Mouse (Mus musculus) spleen, adult 12 weeks (tissue): ENCODE results near the gene Nos1.
"Not testable (repeated sequence)": the region's sequence is repeated elsewhere in the genome, so short reads cannot be mapped to it uniquely, and the experiment has no call there.

Experiments
- DNase-seq: peaks from one replicate; pipeline ENCODE4 v3.0.0; 2022; ENCODE audit warnings: low spot score

Nos1 gene

DNA sequence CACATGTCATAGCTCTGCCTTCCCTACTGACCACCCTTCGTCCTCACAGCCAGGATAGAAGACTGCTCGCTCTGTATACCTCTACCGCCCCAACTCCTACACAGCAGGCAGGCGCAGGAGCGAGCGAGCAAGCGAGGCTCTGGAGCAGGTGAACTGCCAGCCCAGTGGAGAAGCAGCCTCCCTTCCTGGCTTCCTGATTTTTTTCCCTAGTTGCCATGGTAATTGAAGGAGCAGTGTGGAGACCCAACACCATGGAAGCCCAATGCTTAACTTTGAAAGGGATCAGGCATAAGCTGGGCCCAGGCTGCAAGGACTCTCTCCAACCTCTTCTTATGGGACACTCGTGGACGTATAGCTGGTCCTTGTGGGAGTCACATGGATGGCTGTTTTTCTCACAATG is 59.4 kb downstream of the Nos1 start:
- no peak for DNase-seq

DNA sequence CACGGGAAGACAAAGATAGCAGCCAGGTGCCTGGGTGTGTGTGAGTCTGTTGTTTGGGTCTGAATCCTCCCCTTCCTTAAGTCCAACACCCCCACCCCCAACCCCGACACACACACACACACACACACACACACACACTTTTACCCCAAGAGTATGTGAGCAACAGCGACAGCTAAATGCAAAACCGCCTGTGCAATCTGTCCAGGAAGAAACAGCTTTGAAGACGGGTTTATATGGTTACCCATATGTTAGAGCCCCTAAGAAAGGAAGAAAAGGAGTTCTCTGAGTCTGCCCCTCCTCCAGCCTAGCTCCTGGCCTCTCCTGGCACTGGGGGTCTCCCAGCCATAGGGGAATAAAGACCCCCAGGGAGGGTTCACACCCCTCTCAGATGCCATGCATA is 60.2 kb downstream of the Nos1 start:
- no peak for DNase-seq

DNA sequence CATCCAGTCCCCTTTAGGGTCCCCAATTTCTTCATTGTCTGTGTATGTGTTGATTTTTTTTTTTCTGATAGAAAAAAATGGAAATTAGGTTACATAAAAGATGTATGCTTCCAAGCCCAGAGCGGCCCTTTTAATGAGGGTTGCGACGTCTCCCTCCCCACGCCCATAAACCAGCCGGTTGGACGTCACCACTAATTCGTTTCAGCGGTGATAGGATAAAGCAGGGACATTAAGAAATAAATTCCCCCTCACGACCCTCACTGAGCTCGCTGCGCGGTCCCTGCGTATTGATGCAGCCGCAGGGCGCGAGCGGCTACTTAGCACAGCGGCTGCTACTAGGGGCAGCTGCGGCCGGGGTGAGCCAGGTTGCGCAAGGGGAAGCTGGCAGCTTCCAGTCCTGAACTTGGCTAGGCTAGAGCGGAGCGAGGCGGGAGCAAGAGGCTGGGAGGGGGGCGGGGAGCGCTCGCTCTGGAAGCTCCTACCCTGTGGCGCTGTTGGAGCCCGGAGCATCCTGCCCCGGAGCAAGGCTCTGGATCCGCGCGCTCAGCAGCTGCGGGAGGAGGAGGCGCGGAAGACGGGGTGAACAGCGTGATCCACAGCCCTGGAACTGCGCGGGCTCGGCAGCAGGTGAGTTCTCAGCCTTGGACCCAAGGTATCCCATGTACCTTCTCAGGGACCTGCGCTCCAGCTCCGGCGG is 61.0 kb downstream of the Nos1 start:
- DNase-seq: no peak

DNA sequence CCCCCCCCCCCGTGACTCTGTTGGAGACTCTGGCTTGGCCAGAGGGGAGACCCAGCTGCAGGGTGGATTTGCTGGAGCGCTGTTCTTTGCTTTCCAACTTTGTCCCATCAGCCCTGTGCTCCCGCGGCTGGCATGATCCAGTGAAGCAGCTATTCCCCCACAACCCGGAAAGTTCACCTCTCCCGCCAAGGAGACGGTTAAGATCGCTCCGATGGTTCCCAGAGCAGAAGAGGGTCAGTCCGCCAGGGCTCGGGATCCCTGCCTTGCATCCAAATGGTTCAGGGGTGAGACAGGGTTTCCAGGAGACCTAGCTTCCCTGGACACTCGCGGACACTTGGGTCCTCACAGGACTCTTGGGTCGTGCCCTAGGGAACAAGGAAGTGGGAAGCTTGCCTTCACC is 61.9 kb downstream of the Nos1 start:
- no peak for DNase-seq

DNA sequence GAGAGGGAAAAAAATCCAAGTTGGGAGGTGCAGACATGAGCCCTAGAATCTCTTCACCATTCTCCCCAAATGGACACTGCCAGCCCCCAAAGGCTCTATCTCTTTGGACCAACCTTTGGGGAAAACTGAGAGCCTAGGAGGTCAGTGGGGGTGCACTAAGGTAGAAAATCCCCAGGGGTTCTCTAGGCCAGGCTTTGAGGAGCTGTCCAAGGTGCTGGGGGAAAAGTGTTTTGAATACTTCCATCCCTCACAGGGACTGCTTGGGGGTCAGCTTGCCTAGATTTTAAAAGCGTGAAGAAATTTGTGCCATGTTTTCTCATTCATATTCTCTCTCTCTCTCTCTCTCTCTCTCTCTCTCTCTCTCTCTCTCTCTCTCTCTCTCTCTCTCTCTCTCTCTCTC is 63.8 kb downstream of the Nos1 start:
- no peak for DNase-seq

DNA sequence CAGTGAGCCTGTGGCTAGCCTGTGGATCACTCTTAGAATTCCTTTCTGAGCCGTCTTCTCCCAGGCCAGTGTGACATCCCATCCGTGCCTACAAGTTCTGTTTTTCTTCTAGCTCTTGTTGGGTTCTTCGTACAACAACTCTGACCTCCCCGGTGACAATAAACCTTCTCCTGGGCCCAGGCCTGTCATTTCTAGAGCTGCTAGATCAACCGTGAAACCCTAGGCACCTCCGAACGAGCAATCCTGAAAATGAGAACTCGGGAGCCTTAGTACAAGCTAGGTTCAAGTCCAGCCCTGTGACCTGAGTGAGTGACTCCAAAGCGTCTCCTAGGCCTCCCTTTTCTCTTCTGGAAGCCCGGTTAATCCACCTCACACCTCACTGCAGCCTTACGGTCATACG is 69.6 kb downstream of the Nos1 start:
- no peak for DNase-seq

DNA sequence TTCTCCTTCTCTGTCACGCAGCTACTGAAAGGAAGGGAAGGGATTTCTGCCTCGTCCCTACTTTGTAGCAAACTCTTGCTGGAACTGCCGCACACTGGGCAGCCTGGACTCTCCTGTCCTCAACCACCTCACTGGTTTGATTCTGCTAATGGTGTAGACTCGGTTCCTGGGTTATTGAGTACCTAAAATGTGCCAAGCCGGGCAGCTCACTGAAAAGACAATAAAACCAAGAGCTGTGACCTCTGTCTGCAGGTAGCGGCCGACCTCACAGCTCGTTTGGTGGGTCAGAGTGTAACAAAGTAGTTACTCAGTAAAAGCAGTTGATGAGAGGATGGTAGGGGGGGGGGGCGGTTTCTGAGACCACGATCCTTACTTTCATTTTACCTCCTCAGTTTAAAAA is 72.9 kb downstream of the Nos1 start:
- no peak for DNase-seq

DNA sequence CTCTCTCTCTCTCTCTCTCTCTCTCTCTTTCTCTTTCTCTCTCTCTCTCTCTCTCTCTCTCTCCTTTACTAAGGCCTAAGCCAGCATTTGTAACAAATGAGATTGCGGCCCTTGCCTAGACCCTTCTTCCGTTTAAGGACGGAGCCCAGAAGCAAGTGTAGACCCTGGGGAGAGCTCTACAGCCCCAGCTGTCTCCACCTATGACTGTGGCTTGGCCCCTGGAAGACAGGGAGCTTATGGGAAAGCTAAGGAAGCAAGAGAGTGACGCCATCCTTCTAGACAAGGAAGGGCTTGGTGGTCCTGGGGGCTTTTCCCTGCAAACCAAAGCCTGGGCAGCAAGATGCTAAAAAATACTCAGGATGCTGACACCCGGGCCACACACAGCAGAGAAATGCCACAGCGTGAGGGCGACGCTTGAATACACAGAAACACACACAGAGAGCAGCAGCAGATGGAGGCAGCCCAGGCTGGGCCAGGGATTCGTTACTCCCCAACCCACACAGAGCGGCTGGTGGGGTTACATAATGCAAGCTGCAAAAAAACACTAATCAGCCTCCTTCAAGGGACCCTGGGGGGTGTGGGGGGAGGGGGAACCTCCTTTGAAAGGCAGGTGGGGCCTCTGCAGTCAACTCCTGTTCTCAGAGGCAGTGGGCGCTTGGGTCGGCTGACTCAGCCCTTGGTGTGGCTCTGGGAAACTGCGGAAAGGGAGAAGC is 83.9 kb downstream of the Nos1 start:
- no peak for DNase-seq

DNA sequence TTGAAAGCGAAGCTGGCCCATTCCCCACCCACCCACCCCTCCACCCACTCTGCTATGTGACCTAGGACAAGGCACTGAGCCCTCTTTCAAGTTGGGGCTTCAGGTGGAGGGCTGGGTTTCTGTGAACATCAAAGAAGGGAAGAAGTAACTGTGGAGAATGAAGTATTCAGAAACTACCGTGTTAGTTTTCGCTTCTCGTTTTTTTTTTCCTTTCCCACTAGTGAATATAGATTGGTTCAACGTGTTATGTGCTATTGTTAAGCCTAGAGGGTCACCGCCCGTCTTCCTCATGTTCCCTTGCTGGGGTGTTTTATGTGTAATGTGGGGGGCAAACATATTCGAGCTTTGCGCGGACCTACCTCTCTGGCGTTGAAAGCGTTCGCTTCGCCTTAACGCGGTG is 85.0 kb downstream of the Nos1 start:
- DNase-seq: no peak

DNA sequence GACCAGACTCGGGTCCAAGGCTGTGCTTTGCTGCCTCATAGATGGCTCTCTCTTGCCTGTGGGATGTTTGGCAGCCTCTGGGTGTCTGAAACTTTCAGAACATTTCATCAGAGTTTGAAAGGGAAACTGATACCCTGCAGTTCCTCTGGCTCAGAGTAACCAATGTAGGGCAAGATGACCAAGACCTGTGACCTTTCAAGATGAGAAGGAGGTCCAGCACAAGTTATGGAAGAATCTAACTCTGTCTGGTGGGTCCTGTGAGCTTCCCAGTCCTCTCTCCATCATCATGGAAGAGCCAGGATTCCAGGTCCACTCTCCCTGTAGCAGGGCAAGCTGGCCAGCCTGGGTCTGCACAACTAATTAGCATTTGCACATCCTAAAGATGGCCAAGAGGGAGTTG is 90.8 kb downstream of the Nos1 start:
- no peak for DNase-seq

DNA sequence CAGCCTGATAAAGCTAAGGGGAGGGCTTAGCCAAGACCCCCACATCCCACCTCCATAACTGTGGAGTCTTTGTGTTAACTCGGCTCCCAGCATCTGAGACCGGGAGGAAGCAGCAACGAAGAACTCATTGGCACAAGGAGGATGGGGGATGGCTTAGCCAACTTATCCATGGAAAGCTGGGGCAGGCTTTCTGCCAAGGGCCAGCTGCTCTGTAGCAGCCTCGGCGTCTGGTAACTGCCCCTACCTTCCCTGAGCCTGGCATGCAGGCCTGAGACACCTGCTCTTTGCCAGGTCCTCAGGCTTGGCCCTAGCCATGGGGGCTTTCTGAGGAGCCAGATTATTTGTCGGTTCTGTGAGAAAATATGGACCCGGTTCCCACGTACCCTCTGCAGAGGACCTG is 93.0 kb downstream of the Nos1 start:
- no peak for DNase-seq

DNA sequence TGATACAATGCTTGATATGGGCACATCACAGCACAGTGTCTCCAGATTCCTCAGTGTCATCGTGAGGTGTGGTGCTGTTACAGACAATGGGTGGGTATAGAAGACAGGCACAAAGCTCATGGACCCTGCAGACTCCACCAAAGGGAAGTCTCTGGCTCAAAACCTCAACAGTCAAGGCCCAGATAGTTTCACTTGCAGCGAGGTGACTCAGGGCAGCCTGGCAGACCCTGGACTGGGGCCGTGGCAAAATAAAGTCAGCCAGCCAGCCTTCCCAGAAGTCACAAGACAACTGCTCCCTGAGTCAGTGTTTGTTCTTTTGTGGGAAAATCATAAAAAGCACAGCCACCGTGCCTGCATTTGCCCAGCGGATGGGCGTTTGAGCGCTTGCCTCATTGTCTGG is 93.4 kb downstream of the Nos1 start:
- no peak for DNase-seq

DNA sequence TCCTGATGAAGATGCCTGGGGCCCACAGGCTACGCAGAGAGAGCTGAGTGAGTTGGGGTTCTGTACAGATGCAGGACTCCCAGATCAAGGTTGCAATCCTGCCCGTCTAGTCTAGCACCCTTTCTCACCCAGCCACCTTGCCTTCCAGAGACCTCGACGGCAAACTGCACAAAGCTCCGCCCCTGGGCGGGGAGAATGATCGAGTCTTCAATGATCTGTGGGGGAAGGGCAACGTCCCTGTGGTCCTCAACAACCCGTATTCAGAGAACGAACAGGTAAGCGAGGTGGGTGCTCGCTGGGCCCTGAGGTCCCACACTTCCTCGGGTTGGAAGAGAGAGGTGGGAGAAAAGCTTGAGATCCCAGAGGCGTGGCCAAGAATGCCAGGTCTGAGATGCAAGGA is 98.3 kb downstream of the Nos1 start:
- no peak for DNase-seq

DNA sequence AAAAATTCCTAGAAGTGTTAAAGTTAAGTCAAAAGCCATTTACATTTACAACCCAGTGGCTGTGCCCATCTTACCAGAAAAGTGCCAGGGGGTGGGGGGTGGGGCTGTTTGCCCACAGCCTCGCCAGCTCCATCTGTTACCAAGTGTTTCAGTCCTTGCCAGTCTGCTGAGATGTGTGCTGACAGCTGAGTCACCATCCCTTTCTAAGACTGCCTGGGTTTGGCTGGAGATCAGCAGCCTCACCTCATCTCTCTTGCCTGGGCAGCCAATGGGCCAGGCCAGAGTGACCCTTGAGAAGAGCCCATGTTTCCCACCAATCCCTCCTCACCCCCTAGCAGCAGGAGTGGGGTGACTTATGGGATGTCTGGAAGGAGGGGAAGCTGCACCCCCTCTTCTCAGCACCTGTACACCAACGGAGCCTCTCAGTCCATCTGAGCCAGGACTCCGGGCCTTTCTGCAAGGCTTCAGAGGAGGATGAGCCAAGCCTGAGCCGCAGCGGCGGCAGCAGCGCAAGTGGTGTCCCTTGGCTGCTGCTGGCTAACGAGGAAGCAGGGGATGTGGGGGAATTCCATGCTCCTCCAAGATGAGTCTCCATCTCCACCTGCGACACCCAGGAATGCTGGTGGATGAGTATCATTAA is 100.2 kb downstream of the Nos1 start:
- DNase-seq: no peak

DNA sequence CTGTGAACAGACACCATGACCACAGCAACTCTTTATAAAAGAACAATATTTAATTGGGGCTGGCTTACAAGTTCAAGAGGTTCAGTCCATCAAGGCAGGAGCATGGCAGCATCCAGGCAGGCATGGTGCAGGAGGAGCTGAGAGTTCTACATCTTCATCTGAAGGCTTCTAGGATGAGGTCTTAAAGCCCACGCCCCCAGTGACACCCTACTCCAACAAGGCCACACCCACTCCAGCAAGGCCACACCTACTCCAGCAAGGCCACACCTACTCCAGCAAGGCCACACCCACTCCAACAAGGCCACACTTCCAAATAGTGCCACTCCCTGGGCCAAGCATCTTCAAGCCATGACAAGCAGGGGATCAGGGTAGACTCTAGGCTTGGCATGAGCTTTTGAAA is 101.6 kb downstream of the Nos1 start:
- DNase-seq: not testable (repeated sequence)

DNA sequence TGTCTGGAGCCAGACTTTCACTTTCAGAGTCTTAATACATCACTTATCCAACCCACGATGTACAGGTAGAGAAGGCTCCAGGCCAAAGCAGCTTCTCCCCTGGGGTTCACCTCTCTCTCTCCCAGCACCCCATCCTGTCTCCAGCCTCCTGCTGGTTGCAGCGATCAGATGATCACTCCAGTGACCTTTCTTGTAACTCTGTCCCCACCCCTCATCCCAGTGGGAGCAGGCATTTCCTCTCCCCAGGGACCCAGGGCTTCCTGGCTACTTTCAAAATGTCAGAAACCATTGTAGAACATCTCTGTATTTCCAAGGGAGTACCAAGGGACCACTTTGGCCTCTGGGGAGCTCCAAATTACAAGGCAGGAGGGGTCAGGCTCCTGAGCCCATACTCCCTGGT is 104.2 kb downstream of the Nos1 start:
- no peak for DNase-seq

DNA sequence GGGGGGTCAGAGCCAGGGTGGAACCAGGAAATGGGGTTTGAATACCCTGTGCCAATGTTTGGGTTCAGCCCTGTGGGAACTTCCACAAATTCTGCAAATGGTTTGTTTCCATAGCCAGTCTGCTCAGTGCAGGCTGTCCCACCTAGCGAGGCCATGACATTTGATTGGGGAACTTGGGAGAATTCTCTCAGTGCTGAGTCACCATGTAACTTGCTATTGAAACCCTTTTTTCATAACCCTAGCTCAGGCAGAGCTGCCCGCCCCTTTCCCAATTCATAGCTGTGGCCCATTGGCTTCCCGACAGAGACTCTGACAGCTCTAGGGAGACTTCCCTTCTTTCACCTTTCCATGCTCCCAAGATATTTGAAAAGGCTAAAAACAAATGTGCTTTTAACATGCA is 107.3 kb downstream of the Nos1 start:
- no peak for DNase-seq

DNA sequence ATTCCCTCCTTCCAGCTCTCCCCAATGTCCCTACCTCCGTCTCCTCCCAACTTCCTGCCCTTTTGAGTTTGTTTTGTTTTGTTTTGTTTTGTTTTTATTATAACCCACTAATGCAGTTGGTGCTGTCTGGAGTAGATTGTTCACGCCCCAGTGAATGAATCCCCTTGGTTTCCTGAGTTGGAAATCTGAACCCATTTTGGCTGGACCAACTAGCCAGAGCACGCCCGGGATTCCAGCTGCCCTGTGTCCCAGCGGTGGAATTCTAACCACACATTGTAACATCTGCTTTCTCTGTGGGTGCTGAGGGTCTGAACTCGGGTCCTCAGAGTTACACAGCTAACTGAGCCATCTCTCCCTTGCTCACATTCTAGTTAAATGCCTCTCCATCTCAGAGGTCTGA is 108.1 kb downstream of the Nos1 start:
- no peak for DNase-seq

DNA sequence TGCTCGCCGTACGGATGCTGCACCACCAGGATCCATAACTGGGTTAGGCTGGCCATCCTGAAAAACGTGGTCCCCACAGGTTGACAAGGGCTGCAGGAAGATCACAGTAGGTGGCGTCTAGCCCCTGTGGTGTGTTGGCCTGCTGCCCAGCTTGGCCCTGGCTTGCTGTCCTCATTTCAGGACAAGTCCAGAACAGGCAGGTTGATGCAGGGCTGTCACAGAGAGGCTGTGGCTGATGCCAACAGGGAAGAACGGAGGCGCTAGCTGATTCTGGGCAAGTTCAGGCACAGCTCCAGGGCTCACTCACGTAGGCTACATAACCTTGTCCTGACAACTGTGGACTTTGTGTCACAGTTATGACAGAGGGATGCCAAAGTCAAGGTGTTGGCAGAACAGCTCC is 108.7 kb downstream of the Nos1 start:
- DNase-seq: no peak

DNA sequence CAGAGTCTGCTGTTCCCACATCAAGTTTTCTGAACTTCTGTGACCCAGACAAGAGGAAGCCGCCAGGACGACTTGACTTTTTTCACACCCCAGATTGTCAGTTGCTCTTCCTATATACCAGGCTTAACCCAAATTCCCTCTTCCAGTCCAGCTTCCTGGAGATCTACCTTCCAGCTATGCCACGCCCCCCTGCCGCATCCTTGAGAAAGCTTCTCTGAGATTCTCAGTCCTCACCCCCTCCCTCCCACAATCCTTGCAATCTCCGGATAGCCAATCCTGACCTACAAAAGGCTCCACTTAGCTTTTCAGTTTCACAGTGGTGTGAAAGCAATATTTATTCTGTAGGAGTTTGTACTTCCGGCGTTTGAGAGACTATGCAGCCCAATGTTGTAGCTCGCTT is 110.0 kb downstream of the Nos1 start:
- no peak for DNase-seq

DNA sequence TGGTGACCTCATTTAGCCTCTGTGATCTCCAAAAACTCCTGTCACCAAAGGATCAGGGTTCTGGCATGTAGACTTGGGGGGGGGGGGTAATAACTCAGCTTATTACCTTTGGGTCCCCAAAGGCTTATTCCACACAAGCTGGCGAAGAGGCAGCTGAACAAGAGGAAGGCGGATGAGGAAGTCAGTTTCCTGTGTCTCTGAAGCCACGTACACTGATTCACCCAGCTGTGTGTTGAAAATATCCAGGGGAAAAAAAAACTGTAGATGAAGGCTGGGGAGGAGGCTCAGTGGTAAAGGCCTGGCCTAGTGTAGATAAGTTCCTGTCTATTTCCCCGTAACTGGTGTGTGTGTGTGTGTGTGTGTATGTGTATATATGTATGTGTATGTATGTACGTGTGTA is 110.7 kb downstream of the Nos1 start:
- no peak for DNase-seq

DNA sequence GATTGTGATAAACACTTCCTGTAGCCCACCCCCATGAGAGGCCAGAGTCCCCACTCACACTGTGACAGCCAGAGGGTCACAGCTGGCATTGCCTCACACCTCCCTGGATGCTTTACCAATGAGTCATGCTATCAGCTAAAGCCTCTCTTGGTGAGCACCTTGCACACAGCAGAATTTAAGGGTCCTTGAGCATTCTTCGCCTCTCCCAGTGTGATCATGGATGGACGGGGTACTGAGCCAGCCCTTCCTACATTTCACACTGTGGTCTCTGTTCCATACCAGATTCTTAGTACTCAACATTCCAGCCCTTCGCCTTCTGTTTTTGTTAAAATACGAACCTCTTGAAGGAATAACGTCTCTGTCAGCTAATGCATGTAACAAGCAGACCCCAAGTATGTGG is 113.2 kb downstream of the Nos1 start:
- no peak for DNase-seq

DNA sequence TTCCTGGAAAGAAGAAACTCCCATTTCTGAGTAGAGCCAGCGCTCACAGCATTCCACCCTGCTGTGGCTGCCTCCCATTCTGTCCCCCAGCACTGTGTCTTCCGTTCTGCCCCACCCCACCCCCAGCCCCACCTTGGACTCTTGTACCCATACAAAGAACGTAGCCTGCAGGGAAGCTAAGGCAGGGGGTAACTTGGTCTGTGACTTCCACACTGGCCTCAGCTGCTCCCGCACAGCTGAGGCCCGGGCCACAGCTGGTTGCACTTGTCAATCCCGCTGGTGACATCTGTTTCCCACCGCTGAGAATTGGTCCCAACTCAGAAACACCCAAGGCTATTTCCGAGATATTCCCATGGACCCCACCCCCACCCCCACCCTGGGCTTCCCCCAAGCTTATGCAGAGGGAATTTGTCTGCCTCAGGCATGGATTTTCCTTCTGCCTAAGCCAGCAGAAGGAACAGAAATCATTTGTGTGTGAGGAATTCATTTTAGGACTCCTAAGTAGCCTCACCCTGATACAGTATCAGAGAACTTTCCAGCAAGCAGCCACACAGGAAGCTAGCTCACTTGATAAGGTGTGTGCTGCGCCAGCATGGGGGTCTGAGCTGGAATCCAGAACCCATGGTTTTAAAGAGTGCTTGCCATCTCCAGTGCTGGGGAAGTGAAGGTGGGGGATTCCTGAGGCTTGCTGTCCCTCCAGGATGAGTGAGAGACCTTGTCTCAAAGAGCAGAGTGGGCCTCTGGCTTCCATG is 117.4 kb downstream of the Nos1 start:
- DNase-seq: no peak
